Mouse (Mus musculus) bone marrow, adult 2 months (tissue): ENCODE data around the gene Ctsa.

Experiments
- CTCF ChIP-seq: fragments of 200-500 bp; IDR thresholded peaks from 2 replicates; pipeline ENCODE4 v1.5.1; 2011; ENCODE audit warnings: low read length, control low read depth; ENCODE audit not compliant: control insufficient read depth, insufficient read depth
- POLR2A ChIP-seq: fragments of 200-500 bp; IDR thresholded peaks from 2 replicates; pipeline ENCODE4 v1.6.1; 2011; ENCODE audit warnings: low read depth, mild to moderate bottlenecking, control low read depth, low read length, borderline replicate concordance; ENCODE audit not compliant: control insufficient read depth

DNA sequence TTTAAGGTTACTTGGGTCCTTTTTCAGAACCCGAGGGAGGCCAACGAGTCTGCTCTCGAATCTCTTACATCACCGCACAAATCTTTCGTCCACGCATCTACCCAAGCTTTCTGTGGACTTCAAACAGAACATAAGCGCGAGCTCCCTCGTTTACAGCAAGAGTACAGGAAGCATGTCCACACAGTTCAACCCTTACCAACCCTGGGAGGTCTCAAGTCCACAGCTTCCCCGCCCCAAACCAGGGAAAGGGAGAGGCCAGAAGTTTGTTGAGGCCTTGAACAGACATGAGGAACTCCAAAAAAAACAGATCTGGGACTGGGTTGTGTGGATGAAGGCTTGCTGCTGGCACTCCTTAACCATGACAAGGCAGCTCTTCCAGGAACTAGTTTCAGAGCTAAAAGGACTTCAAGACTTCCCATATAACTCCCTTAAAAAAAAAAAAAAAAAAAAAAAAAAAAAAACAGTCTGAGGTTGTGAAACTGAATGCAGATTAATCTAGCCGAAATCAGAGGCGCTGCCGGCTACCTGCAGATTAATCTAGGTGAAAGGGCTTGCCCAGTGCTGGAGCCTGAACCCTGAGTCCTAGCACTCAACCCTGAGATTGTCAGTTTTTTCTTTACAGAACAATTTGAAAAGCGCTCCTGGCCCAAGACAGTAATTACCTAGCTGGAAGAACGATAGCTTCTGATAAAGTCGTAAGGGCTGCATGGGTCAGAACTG, 29.3 kb upstream of the Ctsa start:
- TF ChIP-seq POLR2A, result no peak
- no peak for TF ChIP-seq CTCF
